ENCODE assay signal across 4 mouse cellular contexts in the genomic region with DNA sequence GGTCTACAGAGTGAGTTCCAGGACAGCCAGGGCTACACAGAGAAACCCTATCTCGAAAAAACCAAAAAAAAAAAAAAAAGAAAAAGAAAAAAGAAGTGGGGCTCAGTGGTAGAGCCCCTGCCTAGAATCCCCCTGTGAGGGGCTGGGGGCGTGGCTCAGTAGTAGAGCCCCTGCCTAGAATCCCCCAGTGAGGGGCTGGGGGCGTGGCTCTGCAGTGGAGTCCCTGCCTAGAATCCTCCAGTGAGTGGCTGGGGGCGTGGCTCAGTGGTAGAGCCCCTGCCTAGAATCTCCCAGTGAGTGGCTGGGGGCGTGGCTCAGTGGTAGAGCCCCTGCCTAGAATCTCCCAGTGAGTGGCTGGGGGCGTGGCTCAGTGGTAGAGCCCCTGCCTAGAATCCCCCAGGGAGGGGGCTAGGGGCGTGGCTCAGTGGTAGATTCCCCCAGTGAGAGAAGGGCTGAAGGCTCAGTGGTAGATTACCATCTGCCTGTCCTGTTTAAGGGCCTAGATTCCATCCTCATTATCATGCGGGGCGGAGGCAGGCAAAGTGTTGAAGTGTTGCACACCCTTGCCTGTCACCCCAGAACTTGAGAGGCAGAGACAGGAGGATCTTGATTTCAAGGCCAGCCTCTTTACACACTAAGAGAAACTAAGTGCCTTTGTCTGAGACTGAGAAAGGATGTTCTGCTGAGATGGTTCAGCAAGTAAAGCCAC. TPM values are rescaled to one million over a fixed set of nuclear protein-coding genes. Genes with fewer than 3 reads are reported as not detected.
"Had no signal": no experiment of that assay in that cellular context is flagged by ENCODE, and none has a peak within 500 bp of the region (broad histone marks: within the 10 kb centered on the region; RNA-seq: fewer than 3 reads in every experiment).

No protein-coding gene starts in this region.

RNA-seq across cellular contexts. Expression of gene Prx, which starts 4.3 kb away (rescaled TPM):
- total RNA-seq: liver, adult 2 months had no signal

RNA-seq across cellular contexts. Expression of gene Hipk4, which starts 28.3 kb away (rescaled TPM):
- total RNA-seq: left cerebral cortex, postnatal 14 days; liver, adult 2 months; megakaryocyte, adult 5-6 weeks; monocyte, adult 5-6 weeks had no signal
- polyA plus RNA-seq: liver, adult 2 months had no signal
